Mouse (Mus musculus) bone marrow macrophage, adult 2 months (primary cell): ENCODE measurements at regions not wholly inside any gene's neighbourhood (a gene's known extent, or its start where the extent isn't known, plus 50 kb on each side); places are given as distances from the start of the nearest gene placed in this dataset.

Source experiments
- H3K27ac ChIP-seq: 2 replicates; pipeline ENCODE4 v1.5.1; 2012; ENCODE audit warnings: low read depth, low read length; ENCODE audit not compliant: insufficient read depth
- H3K4me1 ChIP-seq: 2 replicates; pipeline ENCODE4 v1.6.1; 2012; ENCODE audit warnings: low read length; ENCODE audit not compliant: control insufficient read depth, insufficient read depth
- H3K4me3 ChIP-seq: 2 replicates; pipeline ENCODE4 v1.5.1; 2012; ENCODE audit warnings: mild to moderate bottlenecking, low read length, moderate library complexity; ENCODE audit not compliant: insufficient read depth
- CTCF ChIP-seq: IDR thresholded peaks from 2 replicates; pipeline ENCODE4 v1.5.1; 2012; ENCODE audit warnings: low read depth, mild to moderate bottlenecking, low read length, moderate library complexity
- POLR2A ChIP-seq: IDR thresholded peaks from 2 replicates; pipeline ENCODE4 v1.6.1; 2012; ENCODE audit warnings: mild to moderate bottlenecking, low read depth, low read length, borderline replicate concordance

DNA sequence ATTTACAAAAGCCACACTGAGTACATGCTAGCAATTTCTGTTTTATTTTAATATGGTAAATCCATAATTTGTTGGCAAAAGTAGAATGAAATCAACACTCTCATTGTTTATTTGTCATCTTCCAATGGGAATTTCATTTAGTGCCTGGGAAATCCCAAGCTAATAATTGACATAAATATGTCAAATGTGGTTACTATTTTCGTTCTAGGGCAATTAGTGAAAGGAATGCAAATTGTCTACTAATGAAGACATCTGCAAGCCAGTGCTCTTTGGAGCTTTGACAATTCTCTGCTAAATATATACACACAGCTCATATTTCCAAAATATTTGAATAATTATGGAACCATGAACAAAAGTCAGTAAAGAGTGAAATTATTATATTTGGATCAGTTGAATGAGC is 134.8 kb upstream of the 4933436I01Rik start:
- H3K4me1 ChIP-seq = no peaks in the 10 kb centered on the region
- H3K27ac ChIP-seq = no peak overlapping the region
- H3K4me3 ChIP-seq = no peak overlapping the region
- TF ChIP-seq CTCF (no peak), POLR2A (no peak)

- no peak for TF ChIP-seq CTCF
- no peak for TF ChIP-seq POLR2A
- no peaks in the 10 kb centered on the region for H3K4me1 ChIP-seq
- peak overlapping the region; percentile 36 for H3K27ac ChIP-seq
- peak overlapping the region; percentile 47 for H3K4me3 ChIP-seq
These were observed 122.9 kb upstream of the 4933436I01Rik start for GRCm38 (mm10) chrX:68043990-68044740.
